Mouse (Mus musculus) intestine, embryonic 14.5 days (tissue): ENCODE results near the gene Zfp324. TPM values are rescaled to one million over a fixed set of nuclear protein-coding genes. Genes with fewer than 3 reads are reported as not detected.

Experiments
- ATAC-seq: fragments of 200-750 bp; cut with Nextera tagmentation; replicated peaks from 2 replicates; pipeline ENCODE4 v1.8.0; 2017; ENCODE audit warnings: low read depth, moderate number of reproducible peaks, moderate TSS enrichment, moderate library complexity; ENCODE audit not compliant: low FRiP score, low TSS enrichment
- DNase-seq: peaks from one replicate; pipeline ENCODE4 v3.0.0-alpha.2; 2018; ENCODE audit warnings: low spot score
- H3K27ac ChIP-seq: fragments of 300-500 bp; sonication (generic); 2 replicates; pipeline ENCODE4 v1.5.1; 2014; ENCODE audit warnings: low read depth, mild to moderate bottlenecking, control low read depth
- H3K27me3 ChIP-seq: fragments of 300-500 bp; sonication (generic); replicated peaks from 2 replicates; pipeline ENCODE4 v1.6.1; 2014; ENCODE audit warnings: low read length, control low read depth; ENCODE audit not compliant: control insufficient read depth, insufficient read depth
- H3K36me3 ChIP-seq: fragments of 300-500 bp; sonication (generic); 2 replicates; pipeline ENCODE4 v1.6.1; 2014; ENCODE audit warnings: low read length, control low read depth; ENCODE audit not compliant: control insufficient read depth, insufficient read depth
- H3K4me1 ChIP-seq: fragments of 300-500 bp; sonication (generic); replicated peaks from 2 replicates; pipeline ENCODE4 v1.6.1; 2014; ENCODE audit warnings: low read length, control low read depth, mixed read lengths; ENCODE audit not compliant: control insufficient read depth, insufficient read depth
- H3K4me2 ChIP-seq: fragments of 300-500 bp; sonication (generic); 2 replicates; pipeline ENCODE4 v1.6.1; 2014; ENCODE audit warnings: low read length
- H3K4me3 ChIP-seq: fragments of 300-500 bp; sonication (generic); 2 replicates; pipeline ENCODE4 v1.5.1; 2014; ENCODE audit warnings: low read depth, low read length, control low read depth, mixed read lengths
- H3K9ac ChIP-seq: fragments of 300-500 bp; sonication (generic); 2 replicates; pipeline ENCODE4 v1.6.1; 2014; ENCODE audit warnings: mild to moderate bottlenecking, low read length
- H3K9me3 ChIP-seq: fragments of 300-500 bp; sonication (generic); 2 replicates; pipeline ENCODE4 v1.6.1; 2016; ENCODE audit warnings: low read length, control low read depth; ENCODE audit not compliant: control insufficient read depth
- WGBS: fragments of 180-500 bp; shearing (Covaris S2); extraction: QIAGEN DNeasy Blood & Tissue Kit; methylation state at CpG from one replicate; pipeline ENCODE4 v1.1.7; 2014; 5-methylcytosine and 5-hydroxymethylcytosine counted together
- polyA plus RNA-seq: library from polyadenylated mRNA; unstranded; fragments of >200 nt; fragmentation: Nextera tagmentation; extraction: Ambion mirVana; gene quantifications from 2 replicates; pipeline ENCODE4 v1.2.1, GENCODE M21; 2014

Gene Zfp324
- polyA plus RNA-seq, 1 experiment from 2014 or later: 8.3 TPM

- WGBS: 37% methylated on average over 6 of the region's 6 CpGs
- no peak overlapping the region for H3K4me2 ChIP-seq
- no peaks in the 10 kb centered on the region for H3K27me3 ChIP-seq
- H3K4me3 ChIP-seq: no peak overlapping the region
- H3K4me1 ChIP-seq: peaks cover 16% of the 10 kb centered on the region; the same call in 1 of the 2 replicates
- peaks cover 10% of the 10 kb centered on the region for H3K36me3 ChIP-seq
- H3K9me3 ChIP-seq: no peaks in the 10 kb centered on the region
- ATAC-seq (no peak), DNase-seq (no peak)
- H3K9ac ChIP-seq: no peak overlapping the region
- H3K27ac ChIP-seq: no peak overlapping the region
Observed at GRCm38 (mm10) chr7:12979776-12980175, 14.1 kb downstream of the Zfp324 start.

- no peak for DNase-seq
- peaks cover 10% of the 10 kb centered on the region for H3K36me3 ChIP-seq
- 79% methylated on average over 7 of the region's 7 CpGs for WGBS
- no peaks in the 10 kb centered on the region for H3K9me3 ChIP-seq
- no peak overlapping the region for H3K4me2 ChIP-seq
- no peak for ATAC-seq
- no peak overlapping the region for H3K27ac ChIP-seq
- no peak overlapping the region for H3K9ac ChIP-seq
- H3K4me3 ChIP-seq: no peak overlapping the region
- no peaks in the 10 kb centered on the region for H3K27me3 ChIP-seq
- H3K4me1 ChIP-seq: peaks cover 16% of the 10 kb centered on the region; the same call in 1 of the 2 replicates
Observed at GRCm38 (mm10) chr7:12980291-12980690, 14.7 kb downstream of the Zfp324 start.

- WGBS: 82% methylated on average over 1 of the region's 1 CpGs
- Histone ChIP-seq H3K36me3 (peaks cover 10% of the 10 kb centered on the region), H3K9ac (no peak overlapping the region), H3K27ac (no peak overlapping the region), H3K9me3 (no peaks in the 10 kb centered on the region), H3K4me3 (no peak overlapping the region), H3K4me2 (no peak overlapping the region), H3K4me1 (no peaks in the 10 kb centered on the region), H3K27me3 (no peaks in the 10 kb centered on the region)
- DNase-seq (no peak), ATAC-seq (no peak)
Observed at GRCm38 (mm10) chr7:12985724-12986123, 20.1 kb downstream of the Zfp324 start.

- peaks cover 7% of the 10 kb centered on the region for H3K36me3 ChIP-seq
- no peaks in the 10 kb centered on the region for H3K27me3 ChIP-seq
- H3K9me3 ChIP-seq: no peaks in the 10 kb centered on the region
- H3K4me3 ChIP-seq: no peak overlapping the region
- H3K9ac ChIP-seq: no peak overlapping the region
- ATAC-seq (no peak), DNase-seq (no peak)
- no peak overlapping the region for H3K27ac ChIP-seq
- 85% methylated on average over 8 of the region's 8 CpGs for WGBS
- no peaks in the 10 kb centered on the region for H3K4me1 ChIP-seq
- H3K4me2 ChIP-seq: no peak overlapping the region
Observed at GRCm38 (mm10) chr7:12986906-12987305, 21.3 kb downstream of the Zfp324 start.

GRCm38 (mm10) chr7:12987409-12988189, 22.0 kb downstream of the Zfp324 start:
- ATAC-seq (no peak), DNase-seq (no peak)
- H3K9ac ChIP-seq: no peak overlapping the region

GRCm38 (mm10) chr7:12992222-12992621, 26.6 kb downstream of the Zfp324 start:
- no peak overlapping the region for H3K27ac ChIP-seq
- no peaks in the 10 kb centered on the region for H3K27me3 ChIP-seq
- H3K36me3 ChIP-seq: no peaks in the 10 kb centered on the region
- H3K4me2 ChIP-seq: no peak overlapping the region
- WGBS: under 1% methylated on average over 3 of the region's 3 CpGs
- DNase-seq (no peak), ATAC-seq (no peak)
- H3K9ac ChIP-seq: no peak overlapping the region
- no peak overlapping the region for H3K4me3 ChIP-seq
- H3K4me1 ChIP-seq: no peaks in the 10 kb centered on the region
- no peaks in the 10 kb centered on the region for H3K9me3 ChIP-seq

More at GRCm38 (mm10) chr7:12987409-12988189, 22.0 kb downstream of the Zfp324 start:
- Histone ChIP-seq H3K4me1 (no peaks in the 10 kb centered on the region), H3K36me3 (0 out of 2 replicates have a peak, but pooled peaks cover under 1% of the 10 kb centered on the region), H3K4me3 (no peak overlapping the region), H3K27me3 (no peaks in the 10 kb centered on the region), H3K9me3 (no peaks in the 10 kb centered on the region), H3K4me2 (no peak overlapping the region), H3K27ac (no peak overlapping the region)
- WGBS: 79% methylated on average over 8 of the region's 8 CpGs

GRCm38 (mm10) chr7:12993148-12993547, 27.5 kb downstream of the Zfp324 start:
- WGBS: 87% methylated on average over 10 of the region's 10 CpGs
- no peak overlapping the region for H3K4me3 ChIP-seq
- H3K36me3 ChIP-seq: no peaks in the 10 kb centered on the region
- no peaks in the 10 kb centered on the region for H3K4me1 ChIP-seq
- no peaks in the 10 kb centered on the region for H3K9me3 ChIP-seq
- H3K27ac ChIP-seq: no peak overlapping the region
- ATAC-seq (no peak), DNase-seq (no peak)
- no peak overlapping the region for H3K9ac ChIP-seq
- no peak overlapping the region for H3K4me2 ChIP-seq
- H3K27me3 ChIP-seq: no peaks in the 10 kb centered on the region

- no peaks in the 10 kb centered on the region for H3K27me3 ChIP-seq
- H3K36me3 ChIP-seq: no peaks in the 10 kb centered on the region
- ATAC-seq (no peak), DNase-seq (no peak)
- H3K9me3 ChIP-seq: no peaks in the 10 kb centered on the region
- no peak overlapping the region for H3K4me2 ChIP-seq
- no peak overlapping the region for H3K27ac ChIP-seq
- no peak overlapping the region for H3K9ac ChIP-seq
- H3K4me1 ChIP-seq: no peaks in the 10 kb centered on the region
- no peak overlapping the region for H3K4me3 ChIP-seq
Observed at GRCm38 (mm10) chr7:12995862-12996261, 30.2 kb downstream of the Zfp324 start.

GRCm38 (mm10) chr7:12997230-12997629, 31.6 kb downstream of the Zfp324 start:
- Histone ChIP-seq H3K4me2 (no peak overlapping the region), H3K27ac (no peak overlapping the region), H3K9ac (no peak overlapping the region), H3K9me3 (no peaks in the 10 kb centered on the region), H3K36me3 (no peaks in the 10 kb centered on the region), H3K27me3 (no peaks in the 10 kb centered on the region), H3K4me3 (no peak overlapping the region), H3K4me1 (no peaks in the 10 kb centered on the region)
- ATAC-seq: no peak
- DNase-seq: no peak
- 73% methylated on average over 5 of the region's 5 CpGs for WGBS
